Mouse (Mus musculus) right cerebral cortex, postnatal 25 days (tissue): Measurements from ENCODE around the gene Dus2.

Experiments
- DNase-seq: peaks from one replicate; pipeline ENCODE4 v3.0.0; 2022

Gene Dus2

DNA sequence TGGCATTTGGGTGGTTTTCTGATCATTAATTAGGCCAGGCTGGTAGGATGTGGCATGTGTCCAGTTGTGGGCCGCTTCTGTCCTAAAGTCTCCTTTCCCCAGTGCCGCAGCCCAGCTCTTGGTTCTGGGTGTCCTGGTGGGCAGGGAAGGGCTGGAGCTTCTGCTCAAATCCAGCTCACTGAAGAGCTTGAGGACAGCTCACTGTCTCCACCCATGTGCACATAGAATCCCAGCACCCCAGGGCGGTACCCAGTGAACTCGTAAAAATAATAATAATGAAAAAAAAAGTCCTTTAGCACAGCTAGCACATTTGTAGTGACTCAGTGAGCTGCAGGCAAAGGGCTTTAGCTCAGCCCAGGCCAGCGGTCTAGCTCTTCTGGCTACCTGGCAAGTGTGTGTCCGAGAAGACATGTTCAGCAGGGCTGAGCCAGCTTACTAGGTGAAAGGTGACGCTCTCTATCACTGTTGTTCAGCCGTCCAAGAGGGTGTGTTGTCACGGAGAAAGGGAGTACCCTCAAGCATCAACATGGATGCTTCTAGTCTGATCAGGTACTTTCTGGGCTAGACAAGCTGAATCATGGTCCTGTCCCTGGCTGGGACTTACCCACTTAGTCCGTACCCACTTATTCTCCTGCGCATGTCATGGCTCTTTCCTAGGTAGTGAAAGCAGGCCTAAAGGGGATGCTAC, 55.9 kb downstream of the Dus2 start:
- DNase-seq: no peak

DNA sequence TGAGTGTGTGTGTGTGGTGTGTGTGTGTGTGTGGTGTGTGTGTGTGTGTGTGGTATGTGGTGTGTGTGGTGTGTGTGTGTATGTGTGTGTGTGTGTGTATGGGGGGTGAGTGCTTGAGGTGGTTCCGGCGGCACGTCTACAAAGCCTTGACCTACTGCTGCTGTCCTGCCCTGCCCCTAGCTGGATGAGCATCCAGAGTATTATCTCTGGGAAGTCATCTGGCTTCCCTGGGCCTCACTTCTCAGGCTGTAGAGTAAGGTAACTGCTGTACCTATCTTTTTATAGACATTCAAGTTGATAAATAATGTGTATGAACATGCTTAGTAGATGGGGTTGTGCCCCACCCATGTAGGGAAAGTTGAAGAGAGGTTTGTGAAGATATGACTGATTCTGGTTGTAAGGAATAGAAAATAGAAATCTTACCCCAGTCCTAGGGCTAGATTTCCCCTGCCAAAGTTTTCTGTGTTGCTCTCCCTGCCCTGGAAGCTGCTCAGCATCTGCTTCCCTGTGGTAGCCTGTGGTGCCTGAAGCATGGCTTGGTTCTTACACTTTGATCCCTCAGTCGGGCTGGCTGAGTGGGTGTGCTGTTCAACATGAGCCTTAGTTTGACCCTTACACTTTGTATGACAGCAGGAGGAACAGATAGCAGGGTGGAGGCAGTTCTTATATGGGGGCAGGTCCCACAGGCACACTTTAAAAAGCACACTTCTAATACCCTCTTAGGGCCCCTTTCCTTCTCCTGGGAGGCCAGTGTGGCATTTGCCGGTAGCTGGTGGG, 56.9 kb downstream of the Dus2 start:
- DNase-seq: no peak

DNA sequence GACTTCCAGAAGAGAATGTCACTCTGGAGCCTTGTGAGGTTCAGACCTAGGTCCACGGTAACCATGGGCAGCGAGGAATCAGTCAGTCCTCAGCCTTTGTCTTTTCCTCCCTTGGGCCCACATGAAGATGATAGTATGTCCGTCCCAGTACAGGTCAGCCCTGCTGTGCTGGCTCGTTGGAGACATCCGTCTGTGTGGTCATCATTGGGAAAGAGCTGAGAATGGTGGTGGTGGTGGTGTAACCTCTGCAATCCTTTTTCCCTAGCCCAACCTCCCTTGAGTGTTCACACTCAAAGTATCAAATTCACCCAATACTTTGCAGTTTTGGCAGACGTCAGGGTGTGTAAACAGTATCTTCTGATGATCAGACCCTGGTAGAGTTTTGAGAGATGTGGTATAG, 58.7 kb downstream of the Dus2 start:
- no peak for DNase-seq

DNA sequence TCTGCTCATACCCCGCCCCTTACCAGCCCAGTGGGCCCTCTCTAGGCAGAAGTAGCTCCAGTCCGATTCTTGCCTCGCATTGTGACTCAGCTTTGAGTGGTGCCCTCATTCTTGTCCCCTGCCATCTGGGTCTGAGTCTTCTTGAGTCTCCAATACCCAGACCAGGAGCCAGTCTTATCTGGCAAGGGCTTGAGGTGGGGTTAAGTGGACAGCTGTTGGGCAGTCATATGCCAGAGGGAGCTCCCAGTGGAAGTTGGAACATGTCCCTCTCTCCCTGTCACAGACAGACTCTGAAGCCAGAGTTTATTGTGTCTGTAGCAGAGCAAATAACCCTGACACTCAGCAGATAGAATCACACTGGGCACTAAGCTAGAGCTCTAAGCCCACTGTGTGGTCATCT, 59.9 kb downstream of the Dus2 start:
- no peak for DNase-seq

DNA sequence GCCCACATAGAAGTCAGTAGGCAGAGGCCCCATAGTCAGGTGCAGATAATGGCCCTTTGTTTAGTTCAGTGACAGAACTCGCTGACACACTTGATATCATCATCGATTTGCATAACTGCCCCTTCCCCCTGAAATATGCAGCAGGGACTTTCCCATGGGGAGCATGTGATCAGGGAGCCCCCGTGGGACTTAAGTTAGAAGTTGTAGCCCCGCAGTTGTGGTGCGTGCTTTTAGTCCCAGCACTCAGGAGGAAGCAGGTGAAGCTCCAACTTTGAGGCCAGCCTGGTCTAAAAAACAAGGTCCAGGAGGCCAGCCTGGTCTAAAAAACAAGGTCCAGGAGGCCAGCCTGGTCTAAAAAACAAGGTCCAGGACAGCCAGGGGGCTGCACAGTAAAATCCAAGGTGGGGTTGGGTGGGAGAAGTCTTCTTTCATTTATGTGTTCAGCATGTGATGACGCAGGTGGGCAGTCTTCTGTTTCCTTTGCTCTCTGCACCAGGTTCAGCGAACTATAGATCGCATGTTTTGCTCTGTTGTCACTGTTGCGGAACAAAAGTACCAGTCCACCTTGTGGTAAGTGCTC, 61.5 kb downstream of the Dus2 start:
- no peak for DNase-seq

DNA sequence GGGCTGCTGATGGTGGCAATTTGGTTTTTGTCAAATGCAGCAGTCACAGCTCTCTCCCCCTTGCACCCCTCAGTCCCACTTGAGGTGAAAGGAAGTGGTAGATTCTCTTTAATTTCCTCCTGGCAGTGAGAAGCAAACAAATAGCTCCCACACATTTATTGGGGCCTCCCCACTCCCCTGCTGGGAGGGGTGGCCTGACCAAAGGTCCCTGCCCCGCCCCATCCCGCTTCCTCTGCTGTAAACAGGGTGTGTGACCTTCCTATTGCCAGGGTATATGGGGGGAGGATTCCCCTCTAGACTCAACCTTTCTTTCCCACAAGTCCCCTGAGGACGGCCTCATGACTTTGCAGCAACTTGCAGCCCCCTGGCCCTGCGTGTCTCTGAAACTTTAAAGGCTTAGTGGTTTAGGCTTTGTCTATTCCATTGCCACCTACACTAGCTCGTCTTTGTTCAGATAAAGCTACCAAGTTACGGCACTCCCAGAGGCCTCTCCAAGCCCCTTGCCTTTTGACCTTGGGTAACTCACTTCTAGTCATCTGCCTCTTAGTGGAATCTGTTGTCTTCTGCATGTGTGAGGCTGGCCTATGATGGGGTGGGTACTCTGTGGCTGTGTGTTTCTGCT, 63.2 kb downstream of the Dus2 start:
- no peak for DNase-seq

DNA sequence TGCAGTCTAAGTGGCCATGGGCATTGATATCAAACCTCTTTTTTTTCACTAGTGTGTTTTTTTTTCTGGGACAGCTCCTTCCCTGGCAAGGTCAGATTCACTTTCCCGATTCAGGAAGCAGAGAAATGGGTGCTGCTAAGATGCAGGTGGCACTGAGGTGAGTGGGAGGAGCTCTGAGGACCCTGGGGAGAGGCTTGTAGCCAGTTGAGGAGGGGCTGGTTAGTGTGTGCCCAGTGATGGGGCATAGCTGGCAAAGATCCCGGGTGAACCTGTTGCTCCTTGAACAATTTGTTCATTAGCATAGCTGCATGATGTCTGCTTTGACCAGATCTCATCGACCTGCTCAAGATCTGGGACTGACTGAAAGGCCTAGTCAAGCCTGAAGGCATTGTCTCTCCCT, 63.9 kb downstream of the Dus2 start:
- no peak for DNase-seq

DNA sequence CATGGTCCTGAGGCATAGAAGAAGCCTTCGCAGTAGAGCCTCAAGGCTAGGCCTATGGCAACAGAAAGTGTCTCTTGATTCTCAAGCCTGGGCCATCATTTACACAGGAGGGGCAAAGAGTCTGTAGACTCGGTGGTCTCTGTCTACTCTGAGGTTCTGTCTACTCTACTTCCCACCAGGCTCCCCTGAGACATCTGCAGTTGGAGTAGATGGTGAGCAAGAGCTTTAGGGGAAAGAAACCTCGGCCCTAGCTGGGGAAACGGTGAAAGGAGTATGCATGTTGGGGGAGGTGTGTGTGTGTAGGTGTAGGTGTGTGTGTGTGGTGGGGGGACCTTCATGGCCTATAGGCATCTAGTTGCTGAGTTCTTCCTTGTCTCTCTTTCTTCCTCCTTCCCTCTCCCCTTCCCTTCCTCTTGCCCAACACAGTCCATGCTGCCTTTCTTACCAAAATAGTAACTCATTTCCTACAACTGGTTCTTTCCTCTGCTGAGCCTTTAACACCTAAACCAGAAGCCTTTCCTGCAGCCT, 65.4 kb downstream of the Dus2 start:
- no peak for DNase-seq

DNA sequence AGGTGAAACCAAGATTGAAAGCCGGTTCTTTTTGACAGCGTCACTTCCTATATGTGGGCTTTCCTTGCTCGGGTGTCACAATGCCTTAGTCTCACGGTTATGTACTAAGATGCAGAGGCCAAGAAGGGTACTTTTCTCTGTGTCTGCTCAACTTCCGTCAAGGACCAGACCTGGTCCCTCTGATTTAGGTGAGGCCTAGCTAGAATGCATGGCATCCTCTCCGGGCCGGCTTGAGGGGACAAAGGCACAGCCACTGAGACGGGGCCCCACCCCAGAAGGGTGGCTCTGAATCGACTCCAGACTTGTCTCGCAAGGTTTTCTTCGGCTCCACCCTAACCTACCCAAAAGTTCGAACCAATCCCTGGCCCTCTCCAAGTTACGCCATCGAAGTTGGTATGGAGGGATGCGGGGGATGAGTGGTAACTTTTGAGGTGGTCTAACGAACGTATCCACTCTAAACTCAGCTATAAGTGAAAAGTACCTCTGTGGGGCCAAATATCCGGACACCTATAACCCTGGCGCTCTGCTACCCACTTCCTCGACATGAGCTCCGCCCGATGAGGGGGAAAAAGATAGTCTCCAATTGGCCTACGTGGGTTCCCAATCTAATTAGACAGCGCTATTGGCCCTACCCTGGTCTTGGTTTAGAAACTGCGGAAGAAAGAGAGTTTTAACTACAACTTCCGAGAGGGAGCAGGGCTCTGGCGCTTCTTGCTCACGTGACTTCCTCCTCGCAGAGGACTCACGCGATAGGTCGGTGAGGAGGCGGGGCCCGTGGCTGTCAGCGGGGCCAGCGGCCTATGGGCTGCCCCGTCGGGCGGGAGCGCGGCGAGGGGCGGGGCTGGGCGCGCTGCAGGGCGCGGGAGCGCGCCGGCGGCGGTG, 67.8 kb downstream of the Dus2 start, which contains the start of gene Nfatc3:
Gene Nfatc3, plus strand, starts transcription at position 110 of the 882 bp plus-strand sequence.
- peak; percentile 95 for DNase-seq

DNA sequence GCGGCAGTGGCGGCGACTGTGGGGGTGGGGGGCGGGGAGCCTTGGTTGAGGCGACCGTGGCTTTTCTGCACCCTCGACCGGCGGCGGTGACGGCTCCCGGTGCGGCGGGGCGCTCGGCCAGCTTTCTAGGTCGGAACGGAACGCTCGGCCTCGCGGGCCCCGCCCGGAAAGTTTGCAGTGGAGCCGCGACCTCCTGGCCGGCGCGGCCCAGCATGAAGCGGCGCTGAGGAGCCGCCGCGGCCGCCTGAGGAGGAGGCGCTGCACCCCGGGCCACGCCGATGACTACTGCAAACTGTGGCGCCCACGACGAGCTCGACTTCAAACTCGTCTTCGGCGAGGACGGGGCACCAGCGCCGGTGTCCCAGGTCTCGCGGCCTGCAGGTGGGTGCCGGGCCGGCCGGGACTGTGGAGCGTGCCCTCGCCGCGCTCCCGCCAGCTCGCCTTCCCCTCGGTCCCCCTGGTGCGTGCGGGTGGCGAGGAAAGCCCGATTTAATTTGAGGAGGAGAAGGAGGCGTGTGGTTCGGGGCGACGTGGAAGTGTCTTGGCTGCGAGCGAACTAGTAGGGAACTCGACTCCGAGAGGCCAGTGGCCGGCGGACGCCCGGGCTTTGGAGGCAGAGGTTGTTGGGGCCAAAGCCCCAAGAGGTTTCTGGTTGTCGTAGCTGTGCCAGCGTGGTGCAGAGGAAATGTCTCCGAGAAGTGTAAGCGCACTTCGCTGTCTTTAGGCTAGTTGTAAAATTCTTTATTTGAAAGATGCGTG, 68.7 kb downstream of the Dus2 start:
- DNase-seq: no peak

DNA sequence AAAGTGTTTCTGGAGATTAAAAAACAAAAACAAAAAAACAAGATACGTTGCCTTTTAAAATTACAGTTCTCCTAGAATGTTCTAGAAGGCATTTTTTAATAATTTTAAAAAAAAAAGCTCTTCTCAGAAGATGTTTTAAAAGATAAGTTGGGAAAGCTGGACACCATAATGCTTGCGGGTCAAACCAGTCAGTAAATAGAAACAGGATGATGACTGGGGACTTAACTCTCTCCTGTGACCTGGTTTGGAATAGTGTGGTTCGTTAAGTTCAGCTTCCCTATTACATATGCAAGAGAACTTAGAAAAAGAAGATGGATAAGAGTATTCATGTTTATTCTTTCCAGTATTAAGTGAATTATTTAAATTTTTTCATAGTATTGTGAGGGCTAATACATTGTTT, 69.4 kb downstream of the Dus2 start:
- no peak for DNase-seq

DNA sequence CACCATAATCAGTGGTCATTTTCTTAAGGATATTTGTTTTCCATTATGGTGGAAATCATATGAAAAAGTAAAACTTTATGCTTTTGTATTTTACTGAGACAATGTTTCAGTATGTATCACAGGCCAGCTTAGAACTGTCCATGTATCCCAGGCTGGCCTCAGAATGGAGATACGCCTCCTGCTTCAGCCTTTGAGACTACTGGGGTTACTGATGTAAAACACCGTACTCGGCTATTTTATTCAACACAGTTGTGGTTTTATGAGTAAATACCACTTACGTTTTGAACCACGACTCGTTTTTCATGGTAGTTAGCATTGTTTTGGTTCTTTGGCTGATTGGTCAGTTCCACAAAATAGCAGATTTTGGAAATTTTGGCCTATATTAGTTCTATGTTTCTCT, 70.5 kb downstream of the Dus2 start:
- no peak for DNase-seq

DNA sequence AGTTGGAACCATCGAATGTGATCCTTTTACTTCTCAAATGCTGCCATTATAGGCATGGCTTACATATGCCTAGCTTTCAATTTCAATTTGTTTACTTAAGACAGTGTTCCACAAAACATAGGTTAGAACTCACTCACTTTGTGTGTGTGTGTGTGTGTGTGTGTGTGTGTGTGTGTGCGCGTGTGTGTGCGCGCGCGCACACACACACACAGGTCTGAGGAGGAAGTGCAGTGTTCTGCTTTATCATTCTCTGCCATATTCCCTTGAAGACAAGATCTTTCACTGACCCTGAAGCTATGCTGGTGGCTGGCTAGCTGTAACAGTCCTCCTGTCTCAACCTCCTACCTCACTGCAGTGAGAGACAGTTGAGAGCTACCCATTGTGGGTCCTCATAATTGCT, 71.9 kb downstream of the Dus2 start:
- no peak for DNase-seq

DNA sequence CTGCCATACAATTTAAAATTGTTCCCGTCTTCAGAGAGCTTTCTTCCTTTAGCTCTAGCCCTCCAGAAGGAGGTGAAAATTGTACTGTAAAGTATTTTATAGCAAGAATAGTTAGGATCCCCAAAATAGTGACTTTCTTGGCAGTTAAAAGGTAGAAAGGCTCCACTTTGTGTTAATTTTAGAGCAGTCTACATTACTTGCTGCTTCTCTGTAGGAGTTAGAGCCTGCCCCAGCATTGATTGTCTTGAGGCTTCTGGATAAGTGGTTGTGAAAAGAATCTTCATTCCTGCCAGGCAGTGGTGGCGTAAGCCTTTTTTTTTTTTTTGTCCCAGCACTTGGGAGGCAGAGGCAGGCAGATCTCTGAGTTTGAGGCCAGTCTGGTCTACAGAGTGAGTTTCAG, 75.6 kb downstream of the Dus2 start:
- DNase-seq: no peak

DNA sequence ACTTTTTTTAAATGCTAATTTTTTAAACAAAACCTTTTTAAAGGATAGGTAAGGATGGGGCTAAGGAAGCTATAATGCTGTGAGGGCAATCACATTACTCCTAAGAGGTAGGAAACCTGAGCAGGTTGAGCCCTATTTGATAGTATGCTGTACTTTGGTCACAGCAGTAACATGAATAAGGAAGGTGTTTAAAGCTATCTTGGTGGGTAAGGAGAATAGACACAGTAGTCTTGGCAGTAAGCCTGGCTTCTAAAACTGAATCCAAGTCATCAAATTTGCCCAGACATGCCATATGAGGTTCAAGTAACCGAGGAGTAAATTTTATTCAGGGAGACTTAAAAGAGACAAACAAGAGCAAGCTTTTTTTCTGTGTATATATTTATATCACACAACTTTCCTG, 78.4 kb downstream of the Dus2 start:
- DNase-seq: no peak

DNA sequence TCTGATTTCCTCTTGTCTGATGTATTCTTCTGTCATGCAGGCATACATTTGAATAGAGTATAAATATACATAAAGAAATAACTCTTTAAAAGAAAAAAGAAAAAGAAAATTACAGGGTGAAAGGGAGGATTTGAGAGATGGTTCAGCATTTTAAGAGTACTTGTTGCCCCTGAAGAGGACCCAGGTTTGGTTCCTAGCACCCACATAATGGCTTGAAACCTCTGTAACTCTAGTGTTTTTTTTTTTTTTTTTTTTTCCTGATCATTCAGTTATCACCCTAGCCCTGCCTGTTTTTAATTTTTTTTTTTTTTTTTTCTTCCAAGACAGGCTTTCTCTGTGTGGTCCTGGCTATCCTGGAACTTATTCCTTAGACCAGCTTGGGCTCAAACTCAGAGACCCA, 81.0 kb downstream of the Dus2 start:
- DNase-seq: no peak

DNA sequence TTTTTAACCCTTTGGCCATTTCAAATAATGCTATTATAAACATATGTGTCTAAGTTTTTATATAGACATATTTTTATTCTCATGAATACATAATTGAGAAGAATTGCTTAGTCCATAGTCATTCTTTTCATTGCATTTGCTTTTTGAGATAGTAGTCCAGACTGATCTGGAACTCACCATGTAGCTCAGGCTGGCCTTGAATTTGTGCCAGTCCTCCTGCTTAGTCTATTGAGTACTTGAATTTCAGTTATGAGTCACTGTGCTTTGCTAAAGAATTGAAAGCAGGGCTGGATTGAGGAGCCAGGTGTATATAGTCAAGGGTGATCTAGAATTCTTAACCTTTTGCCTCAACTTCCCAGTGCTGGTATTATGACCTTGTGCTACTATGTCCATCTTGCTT, 83.1 kb downstream of the Dus2 start:
- DNase-seq: no peak

DNA sequence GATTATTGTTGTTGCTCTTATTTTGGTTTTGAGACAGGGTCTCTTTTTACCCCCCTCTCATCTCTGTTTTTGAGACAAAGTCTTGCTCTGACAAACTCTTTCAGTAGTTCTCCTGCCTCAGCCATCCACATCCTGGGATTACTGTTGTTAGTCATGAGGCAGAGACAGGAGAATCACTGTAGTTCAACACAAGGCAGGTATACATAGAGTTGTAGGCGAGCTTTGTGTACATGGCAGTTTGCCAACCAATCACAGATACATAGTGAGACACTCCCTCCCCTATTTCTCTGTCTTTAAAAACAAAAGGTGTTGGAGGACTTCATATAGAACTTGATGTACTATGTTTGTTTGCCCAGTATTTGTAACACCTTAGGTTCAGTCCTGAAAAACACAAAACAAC, 83.5 kb downstream of the Dus2 start:
- no peak for DNase-seq

DNA sequence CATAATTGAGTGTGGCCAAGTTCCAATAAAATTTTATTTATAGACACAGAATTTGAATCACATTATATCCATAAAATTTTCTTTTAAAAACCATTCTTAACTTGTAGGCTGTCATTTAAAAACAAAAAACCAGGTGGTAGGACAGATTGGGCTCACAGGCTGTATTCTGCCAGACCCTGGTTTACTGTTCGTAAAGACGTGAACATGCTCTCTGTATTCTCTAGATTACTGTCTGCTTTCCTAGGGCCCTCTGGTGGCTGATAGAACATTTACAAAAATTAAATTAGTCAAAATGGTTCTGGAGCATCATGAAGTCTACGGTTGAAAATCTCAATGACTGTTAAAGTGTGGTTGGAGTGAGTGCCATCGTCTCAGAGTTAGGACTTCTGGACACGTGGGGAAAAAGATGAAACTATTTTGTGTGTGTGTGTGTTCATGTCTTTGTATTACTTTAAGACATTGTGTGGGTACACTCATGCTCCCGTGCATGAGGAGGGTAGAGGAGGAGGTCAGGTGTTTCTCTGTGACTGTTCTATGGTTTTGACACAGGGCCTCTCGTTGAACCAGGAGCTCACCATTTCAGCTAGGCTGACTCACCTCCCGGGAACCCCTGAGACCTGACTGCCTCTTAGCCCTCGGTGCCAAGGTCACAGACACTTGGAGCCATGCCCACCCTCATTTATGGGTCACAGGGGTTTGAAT, 84.2 kb downstream of the Dus2 start:
- DNase-seq: no peak

DNA sequence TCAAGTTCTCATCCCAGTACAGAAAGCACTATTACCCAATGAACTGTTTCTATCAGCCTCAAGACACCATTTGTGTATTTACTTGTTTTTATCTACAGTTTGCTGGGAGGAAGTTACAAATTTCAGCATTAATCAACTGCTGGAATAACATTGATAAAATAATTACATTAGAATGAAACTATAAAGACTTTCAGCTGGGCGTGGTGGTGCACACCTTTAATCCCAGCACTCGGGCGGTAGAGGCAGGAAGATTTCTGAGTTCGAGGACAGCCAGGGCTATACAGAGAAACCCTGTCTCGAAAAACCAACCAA, 84.7 kb downstream of the Dus2 start:
- DNase-seq: no peak

DNA sequence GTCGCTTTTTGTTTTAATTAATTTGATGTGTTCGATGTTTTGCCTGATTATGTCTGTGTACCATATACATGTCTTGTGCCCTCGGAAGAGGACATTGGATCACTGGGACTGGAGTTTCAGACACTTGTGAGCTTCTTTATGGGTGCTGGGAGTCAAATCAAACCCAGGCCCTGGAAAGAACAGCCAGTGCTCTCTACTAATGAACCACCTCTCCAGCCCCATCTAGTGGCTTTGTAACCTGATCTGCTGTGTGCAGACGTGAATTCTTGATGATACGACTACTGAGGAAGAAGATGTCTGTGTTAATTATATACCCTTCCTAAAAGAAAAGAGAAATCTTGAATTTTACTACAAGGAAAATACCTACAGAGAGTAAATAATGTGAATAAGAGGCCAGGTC, 85.5 kb downstream of the Dus2 start:
- DNase-seq: no peak
